Mouse (Mus musculus) intestine, embryonic 15.5 days (tissue): Measurements from ENCODE around the gene Bsn. TPM values are rescaled to one million over a fixed set of nuclear protein-coding genes. Genes with fewer than 3 reads are reported as not detected.
A peak's percentile ranks its signal among the peaks of the same experiment; 100 is the strongest.
"Not testable (repeated sequence)": the region's sequence is repeated elsewhere in the genome, so short reads cannot be mapped to it uniquely, and the experiment has no call there.

Experiments
- ATAC-seq: fragments of 200-750 bp; cut with Nextera tagmentation; 2 replicates; pipeline ENCODE4 v1.8.0; 2017; ENCODE audit warnings: moderate TSS enrichment, moderate library complexity
- H3K27ac ChIP-seq: fragments of 300-500 bp; sonication (generic); 2 replicates; pipeline ENCODE4 v1.5.1; 2015; ENCODE audit warnings: mild to moderate bottlenecking, inconsistent platforms
- H3K27me3 ChIP-seq: fragments of 300-500 bp; sonication (generic); replicated peaks from 2 replicates; pipeline ENCODE4 v1.6.1; 2015; ENCODE audit warnings: inconsistent platforms
- H3K36me3 ChIP-seq: fragments of 300-500 bp; sonication (generic); 2 replicates; pipeline ENCODE4 v1.6.1; 2015; ENCODE audit warnings: inconsistent platforms
- H3K4me1 ChIP-seq: fragments of 300-500 bp; sonication (generic); replicated peaks from 2 replicates; pipeline ENCODE4 v1.6.1; 2015; ENCODE audit warnings: inconsistent platforms
- H3K4me2 ChIP-seq: fragments of 300-500 bp; sonication (generic); replicated peaks from 2 replicates; pipeline ENCODE4 v1.6.1; 2015; ENCODE audit warnings: mild to moderate bottlenecking, inconsistent platforms
- H3K4me3 ChIP-seq: fragments of 300-500 bp; sonication (generic); replicated peaks from 2 replicates; pipeline ENCODE4 v1.5.1; 2015; ENCODE audit warnings: inconsistent platforms
- H3K9ac ChIP-seq: fragments of 300-500 bp; sonication (generic); 2 replicates; pipeline ENCODE4 v1.6.1; 2015; ENCODE audit warnings: inconsistent platforms
- H3K9me3 ChIP-seq: fragments of 300-500 bp; sonication (generic); 2 replicates; pipeline ENCODE4 v1.6.1; 2016; ENCODE audit warnings: inconsistent platforms
- WGBS: fragments of 180-500 bp; shearing (Covaris S2); methylation state at CpG from one replicate; pipeline ENCODE4 v1.1.7; 2015; 5-methylcytosine and 5-hydroxymethylcytosine counted together
- polyA plus RNA-seq: library from polyadenylated mRNA; unstranded; fragments of >200 nt; fragmentation: Nextera tagmentation; extraction: Ambion mirVana; gene quantifications from 2 replicates; pipeline ENCODE4 v1.2.1, GENCODE M21; 2015

Bsn gene
- polyA plus RNA-seq, 1 experiment from 2014 or later, result 4.7 TPM

DNA sequence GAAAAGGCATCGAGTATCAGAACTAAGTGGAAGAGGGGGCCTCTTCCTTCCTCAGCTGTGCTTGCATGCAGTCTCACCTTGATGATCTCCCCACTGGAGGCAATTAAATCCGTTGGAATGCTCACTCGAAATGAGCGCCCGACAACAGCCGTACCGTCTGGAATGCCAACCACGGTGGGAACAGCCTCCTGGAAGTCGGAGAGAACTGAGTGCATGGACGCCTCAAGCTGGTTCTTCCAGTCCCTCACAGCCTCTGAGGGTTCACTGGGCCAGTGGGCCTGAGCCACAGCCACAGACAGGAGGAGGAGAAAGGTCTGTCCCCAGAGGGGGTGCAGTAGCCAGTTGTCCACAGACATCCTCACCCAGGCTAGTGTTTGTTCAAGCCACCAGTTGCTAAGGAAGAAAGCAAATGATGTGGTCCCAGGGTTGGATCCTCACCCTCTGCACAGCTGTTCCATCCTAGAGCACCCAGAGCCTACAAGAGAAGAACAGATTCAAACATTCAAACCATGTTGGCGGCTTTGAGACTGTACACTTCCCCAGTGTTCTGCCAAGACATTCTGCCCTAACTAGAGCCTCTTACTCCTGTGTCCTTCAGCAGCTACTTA is 27.9 kb upstream of the Bsn start:
- no peak overlapping the region for H3K27ac ChIP-seq
- H3K36me3 ChIP-seq, result 0 out of 2 replicates have a peak, but pooled peaks cover 7% of the 10 kb centered on the region
- ATAC-seq, result no peak
- H3K4me1 ChIP-seq, result no peaks in the 10 kb centered on the region
- no peak overlapping the region for H3K9ac ChIP-seq
- H3K4me3 ChIP-seq, result no peak overlapping the region
- no peaks in the 10 kb centered on the region for H3K9me3 ChIP-seq
- H3K4me2 ChIP-seq, result no peak overlapping the region
- WGBS, result 73% methylated on average over 11 of the region's 11 CpGs
- no peaks in the 10 kb centered on the region for H3K27me3 ChIP-seq

DNA sequence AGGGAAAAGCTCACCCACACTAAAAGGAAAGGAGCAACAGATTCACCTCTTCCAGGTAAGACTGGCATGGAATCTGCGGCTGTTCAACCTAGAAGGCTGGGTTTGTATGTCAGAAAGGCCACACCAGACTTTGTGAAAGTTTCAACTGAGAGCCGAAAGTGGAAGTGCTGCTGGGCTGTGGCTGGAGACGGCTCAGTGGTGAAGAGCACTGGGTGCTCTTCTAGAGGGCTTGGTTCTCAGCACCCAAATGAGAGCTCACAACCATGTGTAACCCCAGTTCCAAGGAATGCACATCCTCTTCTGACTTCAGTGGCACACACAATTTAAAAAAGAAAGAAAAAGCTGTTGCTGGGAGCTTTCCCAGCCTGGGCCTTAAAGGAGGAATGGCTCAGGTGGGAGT is 27.2 kb upstream of the Bsn start:
- H3K4me2 ChIP-seq, result no peak overlapping the region
- H3K9ac ChIP-seq, result no peak overlapping the region
- H3K4me3 ChIP-seq, result no peak overlapping the region
- H3K27me3 ChIP-seq, result no peaks in the 10 kb centered on the region
- H3K27ac ChIP-seq, result no peak overlapping the region
- ATAC-seq, result no peak
- H3K4me1 ChIP-seq, result no peaks in the 10 kb centered on the region
- H3K36me3 ChIP-seq, result 0 out of 2 replicates have a peak, but pooled peaks cover 7% of the 10 kb centered on the region
- no peaks in the 10 kb centered on the region for H3K9me3 ChIP-seq
- WGBS, result 93% methylated on average over 3 of the region's 3 CpGs

DNA sequence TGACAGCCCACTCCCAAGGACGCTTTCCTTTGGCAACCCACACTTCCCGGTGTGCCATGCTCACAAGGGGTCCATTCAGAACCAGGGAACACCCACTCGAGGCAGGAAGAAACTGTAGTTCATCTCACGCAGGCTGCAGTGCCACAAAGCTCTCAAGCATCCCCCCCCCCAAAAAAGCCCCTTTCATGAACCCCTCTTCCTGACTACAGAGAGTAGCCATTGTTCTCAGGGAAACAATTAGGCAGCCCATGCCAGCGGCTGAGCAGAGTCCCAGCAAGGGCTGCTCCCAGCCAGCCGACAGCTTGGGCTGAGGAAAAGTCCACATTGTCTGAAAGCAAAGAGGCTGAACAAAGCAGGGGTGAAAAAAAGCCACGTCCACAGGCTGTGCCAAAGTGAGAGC is 22.9 kb upstream of the Bsn start:
- no peak overlapping the region for H3K4me3 ChIP-seq
- peaks cover 21% of the 10 kb centered on the region for H3K36me3 ChIP-seq
- H3K9ac ChIP-seq, result no peak overlapping the region
- H3K4me2 ChIP-seq, result no peak overlapping the region
- no peak overlapping the region for H3K27ac ChIP-seq
- no peaks in the 10 kb centered on the region for H3K4me1 ChIP-seq
- WGBS, result 61% methylated on average over 7 of the region's 7 CpGs
- no peaks in the 10 kb centered on the region for H3K27me3 ChIP-seq
- ATAC-seq, result no peak; the same call in 1 of the 2 replicates
- no peaks in the 10 kb centered on the region for H3K9me3 ChIP-seq

DNA sequence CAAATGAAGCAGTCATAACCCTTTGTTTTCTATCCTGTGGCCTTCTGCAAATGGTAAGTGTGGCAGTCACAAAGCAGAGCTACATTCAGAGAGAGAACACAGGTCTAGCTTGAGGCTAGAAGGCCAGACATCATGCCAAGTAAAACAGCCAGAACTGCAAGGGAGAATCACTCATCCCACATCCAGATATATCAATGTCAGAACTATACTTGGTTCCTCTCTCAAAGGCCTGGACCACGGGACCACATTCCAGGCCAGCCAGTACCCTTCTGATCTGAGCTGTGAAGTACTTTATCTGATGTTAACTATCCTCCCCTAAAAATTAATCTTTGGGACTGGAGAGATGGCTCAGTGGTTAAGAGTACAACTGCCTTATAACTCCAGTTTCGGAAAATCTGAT is 22.2 kb upstream of the Bsn start:
- no peaks in the 10 kb centered on the region for H3K4me1 ChIP-seq
- no peak overlapping the region for H3K4me3 ChIP-seq
- H3K36me3 ChIP-seq, result peaks cover 23% of the 10 kb centered on the region
- no peak for ATAC-seq
- no peak overlapping the region for H3K9ac ChIP-seq
- no peaks in the 10 kb centered on the region for H3K9me3 ChIP-seq
- WGBS, result 78% methylated on average over 2 of the region's 2 CpGs
- H3K4me2 ChIP-seq, result no peak overlapping the region
- no peak overlapping the region for H3K27ac ChIP-seq
- H3K27me3 ChIP-seq, result no peaks in the 10 kb centered on the region

DNA sequence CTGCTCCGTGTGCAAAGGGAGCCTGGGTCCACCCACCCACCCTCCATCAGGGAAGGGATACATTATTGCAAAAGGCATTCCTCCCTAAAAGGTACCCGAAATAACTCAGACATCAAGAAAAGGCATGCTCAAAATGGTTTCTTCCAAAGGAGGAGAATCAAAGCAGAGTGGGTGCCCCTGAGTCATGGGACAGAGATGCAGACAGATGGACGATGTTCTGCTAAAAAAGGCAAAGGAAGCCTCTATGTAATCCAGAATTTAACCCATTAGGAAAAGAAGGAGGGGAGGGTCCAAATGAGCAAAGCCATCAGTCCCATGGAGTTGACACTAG is 15.4 kb upstream of the Bsn start:
- Histone ChIP-seq H3K27me3 (no peaks in the 10 kb centered on the region), H3K9me3 (no peaks in the 10 kb centered on the region), H3K4me3 (no peak overlapping the region), H3K36me3 (peaks cover 26% of the 10 kb centered on the region), H3K27ac (no peak overlapping the region), H3K4me2 (no peak overlapping the region), H3K9ac (no peak overlapping the region), H3K4me1 (peaks cover 2% of the 10 kb centered on the region)
- ATAC-seq, result no peak
- 83% methylated on average over 3 of the region's 3 CpGs for WGBS

DNA sequence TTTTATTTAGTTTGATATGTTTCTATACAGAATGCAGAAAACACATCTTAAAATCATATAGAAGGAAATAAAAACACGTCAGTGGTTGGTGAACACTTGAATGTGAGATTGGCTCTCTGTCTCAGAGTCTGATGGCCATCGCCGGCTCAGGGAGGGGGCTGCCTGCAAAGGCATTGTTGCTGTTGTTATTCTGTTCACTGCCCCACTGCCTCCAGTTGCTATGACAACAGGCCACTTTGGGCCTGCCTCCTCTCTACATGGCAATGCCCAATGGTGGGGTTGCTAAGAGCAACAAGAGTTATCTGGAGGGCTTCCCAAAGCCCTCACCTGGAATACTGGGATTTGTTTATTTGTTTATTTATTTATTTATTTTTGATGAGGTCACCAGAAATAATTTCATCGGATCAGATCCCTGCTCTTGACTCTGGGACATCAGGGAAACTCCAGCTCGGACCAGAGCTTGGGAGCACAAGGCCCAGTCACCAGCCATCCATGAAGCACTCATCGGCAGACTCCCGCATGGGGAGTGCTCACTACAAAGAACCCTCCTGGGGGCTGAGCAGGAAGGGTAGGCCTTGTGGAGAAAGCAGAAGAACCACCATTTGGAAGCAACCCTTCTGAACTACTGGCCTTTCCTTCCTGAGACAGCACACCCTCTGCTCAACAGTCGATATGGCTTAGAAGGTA is 14.8 kb upstream of the Bsn start:
- Histone ChIP-seq H3K4me3 (no peak overlapping the region), H3K4me1 (peaks cover 5% of the 10 kb centered on the region), H3K9me3 (no peaks in the 10 kb centered on the region), H3K27me3 (no peaks in the 10 kb centered on the region), H3K4me2 (no peak overlapping the region), H3K9ac (no peak overlapping the region), H3K27ac (no peak overlapping the region), H3K36me3 (peaks cover 26% of the 10 kb centered on the region)
- no peak for ATAC-seq
- 86% methylated on average over 8 of the region's 8 CpGs for WGBS

DNA sequence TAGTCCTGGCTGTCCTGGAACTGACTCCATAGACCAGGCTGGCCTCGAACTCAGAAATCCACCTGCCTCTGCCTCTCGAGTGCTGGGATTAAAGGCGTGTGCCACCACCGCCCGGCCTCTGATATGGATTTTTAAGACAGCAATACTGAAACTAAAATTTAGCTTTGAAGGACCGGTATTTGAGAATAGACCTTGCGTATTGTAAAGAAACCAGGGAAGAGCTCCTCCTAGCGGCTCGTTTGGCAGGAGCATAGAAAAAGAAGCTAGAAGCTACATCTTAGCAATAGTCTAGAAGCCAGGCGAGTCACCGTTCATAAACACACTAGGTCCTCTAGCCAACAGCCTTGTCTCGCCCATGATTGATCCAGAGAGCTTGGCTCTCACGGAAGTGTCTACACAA is 12.8 kb upstream of the Bsn start:
- H3K27ac ChIP-seq, result no peak overlapping the region
- H3K4me2 ChIP-seq, result 0 out of 2 replicates have a peak overlapping the region, but pooled peaks have one; percentile 34
- no peaks in the 10 kb centered on the region for H3K27me3 ChIP-seq
- H3K9me3 ChIP-seq, result no peaks in the 10 kb centered on the region
- no peak for ATAC-seq
- no peak overlapping the region for H3K4me3 ChIP-seq
- H3K4me1 ChIP-seq, result peaks cover 5% of the 10 kb centered on the region
- no peak overlapping the region for H3K9ac ChIP-seq
- WGBS, result 28% methylated on average over 13 of the region's 13 CpGs
- peaks cover 11% of the 10 kb centered on the region for H3K36me3 ChIP-seq

DNA sequence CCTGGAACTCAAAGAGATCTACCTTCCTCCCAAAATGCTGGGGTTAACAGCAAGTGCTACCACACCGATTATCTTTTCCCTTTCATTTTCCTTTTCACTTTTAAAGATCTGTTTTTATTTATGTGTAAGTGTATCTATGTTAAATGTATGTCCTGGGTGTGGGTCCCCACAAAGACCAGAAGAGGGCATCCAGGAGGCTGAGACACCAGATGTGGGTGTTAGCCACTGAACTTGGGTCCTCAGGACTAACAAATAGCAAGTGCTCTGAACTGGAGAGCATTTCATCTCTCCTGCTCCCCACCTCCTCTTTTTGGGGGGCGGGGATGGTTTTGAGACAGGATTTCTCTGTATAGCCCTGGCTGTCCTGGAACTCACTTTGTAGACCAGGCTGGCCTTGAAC is 12.0 kb upstream of the Bsn start:
- 0 out of 2 replicates have a peak, but pooled peaks cover 4% of the 10 kb centered on the region for H3K36me3 ChIP-seq
- H3K9ac ChIP-seq, result no peak overlapping the region
- H3K4me3 ChIP-seq, result no peak overlapping the region
- no peak for ATAC-seq
- no peak overlapping the region for H3K27ac ChIP-seq
- peaks cover 10% of the 10 kb centered on the region for H3K4me1 ChIP-seq
- H3K27me3 ChIP-seq, result no peaks in the 10 kb centered on the region
- no peak overlapping the region for H3K4me2 ChIP-seq
- WGBS, result 96% methylated on average over 2 of the region's 2 CpGs
- no peaks in the 10 kb centered on the region for H3K9me3 ChIP-seq

DNA sequence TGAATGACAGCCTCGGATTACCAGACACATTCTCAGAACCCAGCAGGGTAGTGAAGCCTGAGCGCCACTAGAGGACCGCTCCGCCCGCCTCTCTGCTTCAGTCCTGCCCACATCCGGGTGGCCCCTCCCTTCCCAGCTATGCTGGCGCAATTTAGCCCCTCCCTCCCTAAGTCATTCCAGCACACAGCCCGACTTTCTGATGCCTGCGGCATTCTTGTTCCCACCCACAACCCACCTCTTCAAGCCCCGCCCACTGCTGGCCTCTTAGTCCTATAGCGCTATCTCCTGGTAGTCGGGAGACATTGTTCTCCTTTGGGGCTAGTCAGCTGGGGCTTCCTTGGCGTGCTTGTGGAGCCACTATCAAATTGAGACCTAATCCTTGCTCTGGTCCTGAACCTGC is 11.0 kb upstream of the Bsn start:
- peak; percentile 99 for ATAC-seq
- Histone ChIP-seq H3K36me3 (no peaks in the 10 kb centered on the region), H3K4me2 (peak overlapping the region; percentile 48), H3K9me3 (no peaks in the 10 kb centered on the region), H3K27ac (no peak overlapping the region), H3K27me3 (no peaks in the 10 kb centered on the region), H3K9ac (no peak overlapping the region), H3K4me3 (no peak overlapping the region), H3K4me1 (peaks cover 14% of the 10 kb centered on the region)
- WGBS, result 0% methylated on average over 13 of the region's 13 CpGs

DNA sequence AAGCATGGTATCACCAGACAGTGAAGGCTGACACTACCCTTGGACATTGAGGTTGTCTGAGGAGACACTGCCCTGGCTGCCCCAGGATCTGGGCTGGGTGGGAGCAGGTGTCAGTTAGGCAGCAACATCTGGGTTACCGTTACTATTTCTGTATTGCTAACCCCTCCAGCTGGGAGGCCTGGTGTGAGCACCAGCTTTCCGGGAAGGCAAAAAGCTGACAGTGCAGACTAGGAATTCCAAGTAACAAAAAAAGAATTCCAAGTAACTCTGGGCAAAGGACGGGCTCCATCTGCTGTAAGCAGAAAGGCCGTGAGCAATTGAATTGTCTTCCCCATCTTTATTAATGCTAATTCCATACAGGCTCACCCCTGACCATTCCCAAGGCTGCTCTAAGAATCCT is 8.4 kb upstream of the Bsn start:
- ATAC-seq, result no peak
- no peak overlapping the region for H3K4me2 ChIP-seq
- H3K36me3 ChIP-seq, result no peaks in the 10 kb centered on the region
- no peaks in the 10 kb centered on the region for H3K9me3 ChIP-seq
- no peak overlapping the region for H3K9ac ChIP-seq
- H3K27ac ChIP-seq, result no peak overlapping the region
- H3K4me1 ChIP-seq, result peaks cover 14% of the 10 kb centered on the region
- H3K27me3 ChIP-seq, result no peaks in the 10 kb centered on the region
- no peak overlapping the region for H3K4me3 ChIP-seq
- WGBS, result 48% methylated on average over 4 of the region's 4 CpGs

DNA sequence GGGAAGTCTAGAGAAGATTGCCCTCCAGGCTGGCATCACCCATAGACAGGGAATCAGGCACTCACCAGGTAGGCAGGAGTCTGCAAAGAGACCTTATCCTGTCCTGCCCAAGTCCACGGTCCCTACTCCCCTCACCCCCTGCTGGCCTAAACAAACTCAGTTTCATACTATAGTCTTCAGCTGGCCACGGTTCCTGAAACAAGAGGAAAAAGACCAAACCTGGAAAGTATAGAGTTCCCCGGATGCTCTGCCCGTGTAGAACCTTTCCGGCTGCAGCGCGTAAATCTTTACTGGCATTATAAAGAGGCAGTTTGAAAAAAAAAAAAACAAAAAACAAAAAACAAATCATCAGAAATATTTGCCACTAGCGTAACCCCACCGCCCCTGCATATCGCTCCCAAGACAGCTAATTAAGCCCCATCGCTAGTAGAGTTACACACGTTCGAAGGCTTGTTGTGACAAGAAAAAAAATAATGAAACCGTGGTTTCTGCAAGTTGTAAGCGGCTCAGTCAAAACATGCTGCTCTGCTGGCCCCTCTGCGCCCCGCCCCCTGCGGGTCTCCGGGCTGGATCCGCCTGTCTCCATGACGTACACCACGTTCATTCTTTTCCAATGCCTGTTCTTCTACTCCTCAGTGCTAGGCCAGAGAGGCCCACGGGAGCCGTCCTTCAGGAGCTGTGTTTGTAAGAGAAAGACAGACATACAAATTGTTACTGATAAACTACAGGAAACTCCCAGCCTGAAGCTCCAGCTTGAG is 6.9 kb upstream of the Bsn start:
- H3K9me3 ChIP-seq, result no peaks in the 10 kb centered on the region
- ATAC-seq, result no peak
- H3K9ac ChIP-seq, result no peak overlapping the region
- no peaks in the 10 kb centered on the region for H3K27me3 ChIP-seq
- WGBS, result 24% methylated on average over 24 of the region's 24 CpGs
- H3K4me3 ChIP-seq, result no peak overlapping the region
- H3K4me2 ChIP-seq, result peak overlapping the region; percentile 30
- H3K27ac ChIP-seq, result no peak overlapping the region
- no peaks in the 10 kb centered on the region for H3K36me3 ChIP-seq
- H3K4me1 ChIP-seq, result peaks cover 14% of the 10 kb centered on the region

DNA sequence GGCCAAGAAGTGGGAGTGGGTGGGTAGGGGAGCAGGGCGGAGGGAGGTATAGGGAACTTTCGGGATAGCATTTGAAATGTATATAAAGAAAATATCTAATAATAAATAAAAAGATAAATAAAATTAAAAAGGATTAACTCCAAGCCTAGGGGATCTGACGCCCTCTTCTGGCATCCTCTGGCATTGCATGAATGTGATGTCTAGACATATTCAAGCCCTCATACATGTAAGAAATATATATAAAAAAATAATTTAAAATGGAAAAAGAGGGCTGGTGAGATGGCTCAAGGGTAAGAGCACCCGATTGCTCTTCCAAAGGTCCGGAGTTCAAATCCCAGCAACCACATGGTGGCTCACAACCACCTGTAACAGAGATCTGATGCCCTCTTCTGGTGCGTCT is 6.0 kb upstream of the Bsn start:
- H3K4me2 ChIP-seq, H3K4me3 ChIP-seq, H3K27me3 ChIP-seq, H3K9ac ChIP-seq, ATAC-seq, H3K36me3 ChIP-seq, H3K9me3 ChIP-seq, H3K27ac ChIP-seq: not testable (repeated sequence)
- WGBS, result 59% methylated on average over 6 of the region's 6 CpGs
- peaks cover 14% of the 10 kb centered on the region for H3K4me1 ChIP-seq

DNA sequence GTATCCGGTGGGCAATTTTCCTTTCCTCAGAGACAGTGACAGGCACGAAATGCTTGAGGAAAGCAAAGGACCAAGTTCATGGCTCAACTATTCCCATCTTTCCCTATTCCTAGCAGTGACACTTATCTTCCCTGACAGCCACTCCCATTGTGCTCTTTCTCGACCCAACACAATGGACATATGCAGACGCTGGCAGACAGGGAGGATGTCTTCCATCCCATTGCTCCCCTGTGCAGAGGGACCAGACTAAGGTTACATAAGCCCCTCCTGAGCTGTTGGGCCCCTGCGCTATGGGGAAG is 747 bp downstream of the Bsn start:
- Histone ChIP-seq H3K9me3 (no peaks in the 10 kb centered on the region), H3K4me1 (peaks cover 8% of the 10 kb centered on the region; the same call in 1 of the 2 replicates), H3K27ac (no peak overlapping the region), H3K9ac (no peak overlapping the region), H3K27me3 (peaks cover 19% of the 10 kb centered on the region), H3K4me2 (peak overlapping the region; percentile 95), H3K4me3 (peak overlapping the region; percentile 65), H3K36me3 (no peaks in the 10 kb centered on the region)
- no peak for ATAC-seq
- 41% methylated on average over 5 of the region's 5 CpGs for WGBS
